Mouse (Mus musculus): ENCODE measurements at regions not wholly inside any gene's neighbourhood (a gene's known extent, or its start where the extent isn't known, plus 50 kb on each side); places are given as distances from the start of the nearest gene placed in this dataset.

DNA sequence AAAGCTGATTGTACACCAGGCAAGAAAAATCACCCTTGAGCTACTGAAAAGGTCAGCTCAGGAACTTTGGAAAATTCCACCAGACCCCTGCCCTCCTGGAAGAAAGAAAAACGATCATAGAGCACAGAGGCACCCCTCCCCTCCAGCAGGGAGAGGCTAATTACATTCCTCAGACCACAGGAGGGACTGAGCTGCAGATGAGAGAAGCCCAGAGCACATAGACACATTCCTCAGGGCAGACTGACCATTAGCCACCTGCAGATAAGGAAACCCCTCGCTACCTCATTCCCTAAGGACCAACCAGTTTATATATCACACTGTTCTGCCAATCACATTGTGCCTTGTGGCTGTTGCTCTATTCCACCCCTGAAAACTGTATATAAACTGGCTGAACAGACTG is 230.3 kb downstream of the Parp8 start:
- no peak for DNase-seq

DNA sequence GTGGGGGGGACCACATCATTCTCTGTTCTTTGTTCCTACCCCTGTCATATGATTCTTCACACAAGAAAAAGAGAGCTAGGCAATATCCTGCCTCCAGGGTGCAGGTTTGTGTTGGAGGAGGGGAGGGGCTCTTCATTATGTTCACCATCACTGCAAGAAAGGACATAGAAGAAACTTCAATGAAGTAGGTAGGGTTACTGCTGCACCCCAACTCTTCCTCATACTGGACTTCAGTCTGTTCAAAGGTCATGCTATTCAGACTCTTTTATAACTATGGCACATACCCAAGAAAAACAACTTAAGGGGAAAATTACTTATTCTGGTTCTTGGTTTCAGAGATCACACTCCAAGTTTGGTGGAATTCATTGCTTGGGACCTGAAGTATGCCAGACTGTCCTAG is 243.7 kb downstream of the Parp8 start:
- no peak for DNase-seq

- DNase-seq, result no peak
Observed at GRCm38 (mm10) chr13:116765491-116765890, 259.8 kb downstream of the Parp8 start.

- DNase-seq, result no peak
Observed at GRCm38 (mm10) chr13:116759912-116760311, 265.4 kb downstream of the Parp8 start.

DNA sequence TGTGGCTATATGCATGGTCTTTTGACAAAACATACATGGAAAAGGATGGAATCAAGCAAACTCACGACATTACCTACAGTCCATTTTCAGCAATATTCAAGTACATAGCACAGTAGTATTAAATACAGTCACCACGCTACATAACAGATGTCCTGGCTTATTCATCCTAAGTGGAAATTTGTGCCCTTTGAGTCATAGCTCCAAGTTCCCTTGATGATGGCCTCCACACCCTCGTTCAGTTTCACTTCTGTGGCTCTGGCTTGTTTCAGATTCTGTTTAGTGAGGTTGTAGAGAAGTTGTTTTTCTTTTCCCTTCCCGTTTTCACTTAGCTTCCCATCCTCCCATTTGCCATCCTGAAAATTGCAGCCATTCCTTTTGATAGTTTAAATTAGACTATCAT is 284.5 kb downstream of the Parp8 start:
- no peak for DNase-seq

- no peak for DNase-seq
Observed at GRCm38 (mm10) chr13:116723361-116724153, 301.8 kb downstream of the Parp8 start.

- DNase-seq, result peak; percentile 25
Observed at GRCm38 (mm10) chr13:116714809-116715208, 310.5 kb downstream of the Parp8 start.

DNA sequence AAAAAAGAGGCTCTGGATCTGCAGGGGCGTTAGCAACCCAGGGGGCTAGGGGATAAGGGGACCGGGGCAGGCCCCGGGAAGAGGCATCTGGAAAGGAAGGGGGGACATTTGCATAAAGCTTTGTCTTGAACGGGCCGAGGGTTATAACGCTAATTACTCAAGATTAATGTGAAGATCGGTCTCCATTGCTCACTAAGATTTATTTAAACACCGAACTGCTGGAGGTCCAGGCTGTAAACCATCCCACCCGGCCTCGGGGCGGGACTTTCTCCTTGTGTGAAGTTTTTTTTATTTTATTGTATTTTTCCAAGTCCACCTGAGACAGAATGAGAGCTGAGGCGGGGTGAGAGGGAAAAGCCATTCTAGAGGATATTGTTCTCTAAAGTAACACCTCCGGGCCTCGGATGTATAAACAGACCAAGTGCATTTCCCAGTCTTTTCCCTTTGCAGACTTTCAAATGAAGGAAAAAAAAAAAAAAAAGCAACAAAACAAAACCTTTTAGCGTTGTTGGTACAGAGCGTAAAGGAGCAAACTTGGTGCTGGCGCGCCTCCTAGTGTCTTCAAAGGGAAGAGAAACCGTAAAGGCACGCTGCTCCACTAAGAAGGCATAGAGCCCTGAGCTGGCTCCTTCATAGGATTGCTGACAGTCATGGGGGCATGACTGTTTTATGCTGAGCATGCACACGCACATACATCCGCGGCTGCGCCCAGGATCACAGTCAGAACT is 313.3 kb downstream of the Parp8 start:
- peak; percentile 15 for DNase-seq

- no peak for DNase-seq
Observed at GRCm38 (mm10) chr13:116711148-116711865, 314.0 kb downstream of the Parp8 start.

GRCm38 (mm10) chr13:116709671-116710070 is 315.7 kb downstream of the Parp8 start:
- no peak for DNase-seq

DNA sequence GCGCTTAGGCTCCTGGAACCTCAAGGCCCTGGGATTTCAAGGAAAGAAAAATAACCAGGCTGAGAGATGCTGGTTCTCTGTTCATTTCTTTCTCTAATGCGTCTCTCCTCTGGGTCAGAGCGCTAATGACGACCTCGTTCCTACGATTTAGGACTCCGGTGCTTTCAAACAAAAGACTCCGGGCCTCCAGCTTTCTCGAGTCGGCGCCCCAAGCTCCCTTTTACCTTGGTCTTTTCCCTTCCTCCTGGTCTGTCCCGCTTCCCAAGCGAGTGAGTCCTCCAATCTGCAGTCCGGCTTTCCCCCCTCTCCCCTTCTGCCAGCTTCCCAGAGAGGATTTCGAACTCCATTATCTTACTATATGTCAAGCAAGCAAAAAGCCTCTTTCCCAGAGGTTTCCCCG is 316.5 kb downstream of the Parp8 start:
- no peak for DNase-seq

DNA sequence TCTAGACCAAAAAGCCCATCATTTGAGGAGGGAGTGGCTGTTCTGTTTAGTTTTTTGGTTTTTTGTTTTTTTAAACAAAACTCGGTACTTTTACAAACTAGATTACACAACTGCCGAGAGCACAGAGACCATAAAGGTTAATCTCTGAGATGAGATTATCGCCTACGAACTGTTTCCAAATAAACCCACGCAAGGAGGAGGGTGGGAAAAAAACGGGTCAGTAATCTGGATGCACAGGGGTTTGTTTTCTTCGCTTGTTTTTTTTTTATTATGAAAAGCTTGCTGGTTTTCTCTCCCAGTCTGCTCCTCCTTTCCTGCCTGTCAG is 316.9 kb downstream of the Parp8 start:
- no peak for DNase-seq

DNA sequence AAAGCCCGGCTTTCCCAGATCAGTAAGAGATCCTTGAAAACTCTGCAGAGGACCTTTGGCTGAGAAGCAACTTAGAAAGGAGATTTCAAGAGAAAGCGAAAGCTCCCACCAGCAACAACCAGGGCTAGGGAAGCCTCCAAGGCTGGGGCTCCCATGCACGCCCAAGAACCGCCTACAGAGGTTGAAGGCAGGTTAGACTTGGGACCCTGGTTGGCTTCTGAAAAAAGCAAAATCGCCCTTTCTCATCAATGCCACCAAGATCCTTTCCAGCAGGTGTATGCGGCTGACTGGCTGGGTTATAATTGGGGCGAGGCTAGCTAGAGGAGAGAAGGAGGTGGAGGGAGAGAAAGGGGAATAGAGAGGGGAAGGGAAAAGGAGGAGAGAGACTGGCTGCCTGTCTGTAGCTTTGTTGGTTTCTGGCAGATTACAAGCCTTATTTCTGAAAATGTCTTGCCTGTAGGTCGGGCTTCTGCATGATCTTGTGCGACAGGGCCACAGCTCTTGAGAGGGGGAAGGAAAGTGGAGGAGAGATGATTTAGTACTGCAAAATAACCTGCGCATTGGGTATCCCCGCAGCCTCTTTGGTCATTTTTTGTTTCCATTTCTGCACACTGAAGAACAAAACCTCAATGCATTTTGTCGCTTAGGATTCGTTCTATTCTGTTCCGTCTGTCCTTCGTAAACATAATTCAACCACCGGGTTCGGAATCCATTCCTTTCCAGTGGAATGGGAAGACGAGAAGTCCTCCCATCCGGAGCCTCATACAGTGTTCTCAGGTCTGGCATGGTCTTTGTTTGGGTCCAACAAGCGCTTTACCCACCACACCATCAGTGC is 317.5 kb downstream of the Parp8 start:
- DNase-seq, result no peak

GRCm38 (mm10) chr13:116706401-116707330 is 318.7 kb downstream of the Parp8 start:
- DNase-seq, result no peak

- DNase-seq, result no peak
Observed at GRCm38 (mm10) chr13:116705611-116706386, 319.5 kb downstream of the Parp8 start.

- no peak for DNase-seq
Observed at GRCm38 (mm10) chr13:116688714-116689113, 336.6 kb downstream of the Parp8 start.
